Mouse (Mus musculus): Measurements from ENCODE around the gene Stx2. TPM values are rescaled to one million over a fixed set of nuclear protein-coding genes. Genes with fewer than 3 reads are reported as not detected.

Gene Stx2
- polyA plus RNA-seq, 1 experiment: 5.8 TPM

DNA sequence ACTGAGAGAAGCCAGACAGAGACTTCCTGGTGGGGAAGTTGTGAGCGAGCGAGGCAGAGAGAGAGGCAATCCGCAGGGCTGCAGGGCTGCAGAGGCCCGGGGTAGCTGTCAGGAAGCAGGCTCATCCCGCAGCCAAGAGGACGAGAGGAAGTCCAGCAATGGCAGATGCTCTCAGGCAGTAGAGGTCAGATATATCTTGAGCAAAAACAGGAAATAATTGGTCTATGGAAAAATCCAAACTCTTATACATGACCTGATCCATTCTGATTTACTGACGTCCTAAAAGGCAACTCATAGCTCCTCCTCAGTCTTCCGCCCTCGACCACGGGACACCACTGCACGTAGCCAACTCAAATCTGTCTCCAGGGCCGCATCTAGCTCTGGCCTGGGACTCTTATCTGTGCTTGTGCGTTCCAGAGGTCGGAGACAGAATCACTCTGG, 5.8 kb downstream of the Stx2 start:
- WGBS: 47% methylated on average over 14 of the region's 14 CpGs
- H3K27me3 ChIP-seq (ENCODE audit: control insufficient read depth, insufficient read depth, low read length): 0 out of 2 replicates have a peak, but pooled peaks cover 2% of the 10 kb centered on the region

GRCm38 (mm10) chr5:129000706-129001468, 7.5 kb downstream of the Stx2 start:
- no peak for TF ChIP-seq CTCF (IDR thresholded peaks at IDR 0.05; ENCODE audit: extremely low read depth, insufficient read length, insufficient replicate concordance, low read depth, low read length)
- TF ChIP-seq POLR2A (IDR thresholded peaks at IDR 0.05; ENCODE audit: low read depth, low read length): no peak
- 55% methylated on average over 8 of the region's 8 CpGs for WGBS
- Histone ChIP-seq H3K4me3 (ENCODE audit: low read depth, low read length) (no peak overlapping the region), H3K36me3 (ENCODE audit: control insufficient read depth, insufficient read depth, low read length) (no peaks in the 10 kb centered on the region), H3K27me3 (ENCODE audit: control insufficient read depth, insufficient read depth, low read length) (no peaks in the 10 kb centered on the region), H3K4me1 (ENCODE audit: control insufficient read depth, insufficient read depth, insufficient read length, low read length) (no peaks in the 10 kb centered on the region), H3K27ac (ENCODE audit: insufficient read depth, low read depth, low read length) (no peak overlapping the region)

More for the DNA sequence above, 5.8 kb downstream of the Stx2 start:
- no peak overlapping the region for H3K4me3 ChIP-seq (ENCODE audit: low read depth, low read length)
- peak overlapping the region; percentile 56 for H3K27ac ChIP-seq (ENCODE audit: insufficient read depth, low read depth, low read length)
- TF ChIP-seq POLR2A (IDR thresholded peaks at IDR 0.05; ENCODE audit: low read depth, low read length) (no peak), CTCF (IDR thresholded peaks at IDR 0.05; ENCODE audit: extremely low read depth, insufficient read length, insufficient replicate concordance, low read depth, low read length) (no peak)
- no peaks in the 10 kb centered on the region for H3K36me3 ChIP-seq (ENCODE audit: control insufficient read depth, insufficient read depth, low read length)
- peaks cover 2% of the 10 kb centered on the region; the same call in 1 of the 2 replicates for H3K4me1 ChIP-seq (ENCODE audit: control insufficient read depth, insufficient read depth, insufficient read length, low read length)

DNA sequence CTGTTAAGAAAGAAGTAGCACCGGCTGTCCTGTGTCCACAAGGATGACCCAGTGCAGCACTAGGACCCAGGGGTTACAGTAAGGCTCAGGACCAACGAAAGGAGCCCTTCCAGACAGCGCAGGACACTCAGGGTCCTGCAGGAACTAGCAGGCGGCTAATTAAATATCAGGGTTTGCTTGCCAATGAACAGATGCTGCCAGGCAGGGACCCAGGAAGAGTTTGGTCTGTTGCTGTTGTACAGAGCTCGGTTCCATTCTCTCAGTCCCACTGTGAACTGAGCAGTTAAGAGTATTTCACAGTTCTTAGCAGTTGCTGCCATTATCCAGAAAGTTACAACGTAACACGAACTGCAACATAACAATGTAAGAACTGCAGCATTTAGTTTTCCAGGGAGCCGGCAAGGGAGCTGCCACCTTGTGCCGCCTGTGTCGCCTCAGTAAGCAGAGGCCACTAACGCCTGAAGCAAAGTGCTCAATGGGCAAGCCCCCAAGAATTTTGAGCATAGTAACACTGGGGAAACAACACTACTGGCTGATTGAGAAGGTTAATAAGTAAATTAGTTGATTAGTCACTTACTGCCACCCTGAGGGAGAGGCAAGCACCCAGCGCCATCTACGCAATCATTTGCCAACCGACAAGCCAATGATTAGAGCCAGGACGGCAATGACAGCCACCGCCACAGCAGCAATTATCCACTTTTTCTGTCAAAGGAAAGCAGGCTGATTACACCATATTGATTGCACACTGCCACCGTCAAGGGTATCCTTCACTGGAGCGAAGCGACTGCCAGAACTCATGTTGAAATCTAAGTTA, 21.0 kb downstream of the Stx2 start:
- WGBS: 77% methylated on average over 19 of the region's 19 CpGs
- H3K36me3 ChIP-seq (ENCODE audit: control insufficient read depth, insufficient read depth, low read length): no peaks in the 10 kb centered on the region
- no peaks in the 10 kb centered on the region for H3K4me1 ChIP-seq (ENCODE audit: control insufficient read depth, insufficient read depth, insufficient read length, low read length)
- TF ChIP-seq POLR2A (IDR thresholded peaks at IDR 0.05; ENCODE audit: low read depth, low read length) (no peak), CTCF (IDR thresholded peaks at IDR 0.05; ENCODE audit: extremely low read depth, insufficient read length, insufficient replicate concordance, low read depth, low read length) (no peak)
- H3K4me3 ChIP-seq (ENCODE audit: low read depth, low read length): no peak overlapping the region
- no peak overlapping the region for H3K27ac ChIP-seq (ENCODE audit: insufficient read depth, low read depth, low read length)
- no peaks in the 10 kb centered on the region for H3K27me3 ChIP-seq (ENCODE audit: control insufficient read depth, insufficient read depth, low read length)

- WGBS: 91% methylated on average over 13 of the region's 13 CpGs
- no peaks in the 10 kb centered on the region for H3K27me3 ChIP-seq (ENCODE audit: control insufficient read depth, insufficient read depth, low read length)
- H3K4me1 ChIP-seq (ENCODE audit: control insufficient read depth, insufficient read depth, insufficient read length, low read length): no peaks in the 10 kb centered on the region
- H3K27ac ChIP-seq (ENCODE audit: insufficient read depth, low read depth, low read length): no peak overlapping the region
- no peak for TF ChIP-seq POLR2A (IDR thresholded peaks at IDR 0.05; ENCODE audit: low read depth, low read length)
- TF ChIP-seq CTCF (IDR thresholded peaks at IDR 0.05; ENCODE audit: extremely low read depth, insufficient read length, insufficient replicate concordance, low read depth, low read length): no peak
- no peaks in the 10 kb centered on the region for H3K36me3 ChIP-seq (ENCODE audit: control insufficient read depth, insufficient read depth, low read length)
- H3K4me3 ChIP-seq (ENCODE audit: low read depth, low read length): no peak overlapping the region
Measured at GRCm38 (mm10) chr5:128985946-128986345, 22.4 kb downstream of the Stx2 start.

DNA sequence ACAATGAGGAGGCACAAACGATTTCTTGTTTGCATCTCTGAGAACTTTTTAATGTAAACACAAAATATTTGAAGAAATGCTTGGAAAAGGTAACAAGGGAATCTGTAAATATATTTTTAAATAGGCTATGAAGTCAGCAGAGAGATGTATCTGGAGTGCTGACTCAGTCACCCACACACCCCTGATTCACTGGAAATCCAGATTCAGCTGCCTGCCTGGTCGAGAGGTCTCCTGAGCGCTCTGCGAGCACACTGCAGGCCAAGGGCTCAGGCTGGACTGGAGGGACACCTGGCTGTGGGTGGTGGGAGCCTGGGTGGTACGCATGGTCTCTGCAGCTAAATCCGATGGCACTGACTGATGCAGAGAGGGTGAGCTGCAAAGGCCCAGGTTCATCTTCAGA, 23.8 kb downstream of the Stx2 start:
- Histone ChIP-seq H3K27ac (ENCODE audit: insufficient read depth, low read depth, low read length) (no peak overlapping the region), H3K4me3 (ENCODE audit: low read depth, low read length) (no peak overlapping the region), H3K36me3 (ENCODE audit: control insufficient read depth, insufficient read depth, low read length) (no peaks in the 10 kb centered on the region), H3K4me1 (ENCODE audit: control insufficient read depth, insufficient read depth, insufficient read length, low read length) (no peaks in the 10 kb centered on the region), H3K27me3 (ENCODE audit: control insufficient read depth, insufficient read depth, low read length) (no peaks in the 10 kb centered on the region)
- 88% methylated on average over 6 of the region's 6 CpGs for WGBS
- TF ChIP-seq CTCF (IDR thresholded peaks at IDR 0.05; ENCODE audit: extremely low read depth, insufficient read length, insufficient replicate concordance, low read depth, low read length) (no peak), POLR2A (IDR thresholded peaks at IDR 0.05; ENCODE audit: low read depth, low read length) (no peak)

DNA sequence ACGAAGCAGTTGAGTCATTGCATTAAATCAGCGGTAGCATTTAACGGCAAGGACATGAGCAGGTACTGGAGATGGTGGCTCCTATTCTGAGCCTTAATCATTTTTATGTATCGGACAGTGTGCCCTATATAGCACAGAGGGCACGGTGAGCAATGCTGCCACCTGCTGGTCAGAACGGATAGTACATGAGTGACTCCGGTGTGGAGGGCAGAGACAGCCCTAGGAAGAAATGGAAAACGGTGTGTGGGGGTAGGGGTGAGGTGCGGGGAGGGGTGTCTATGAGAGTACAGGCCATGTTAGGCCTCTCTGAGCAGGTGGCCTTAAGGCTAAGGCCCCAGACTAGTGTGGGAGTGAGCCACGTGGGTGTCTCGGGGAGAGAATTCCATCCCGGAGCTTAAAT, 26.8 kb downstream of the Stx2 start:
- Histone ChIP-seq H3K27me3 (ENCODE audit: control insufficient read depth, insufficient read depth, low read length) (no peaks in the 10 kb centered on the region), H3K4me3 (ENCODE audit: low read depth, low read length) (no peak overlapping the region), H3K4me1 (ENCODE audit: control insufficient read depth, insufficient read depth, insufficient read length, low read length) (no peaks in the 10 kb centered on the region), H3K27ac (ENCODE audit: insufficient read depth, low read depth, low read length) (no peak overlapping the region), H3K36me3 (ENCODE audit: control insufficient read depth, insufficient read depth, low read length) (no peaks in the 10 kb centered on the region)
- no peak for TF ChIP-seq POLR2A (IDR thresholded peaks at IDR 0.05; ENCODE audit: low read depth, low read length)
- peak; percentile 86; the same call in 1 of the 2 replicates for TF ChIP-seq CTCF (IDR thresholded peaks at IDR 0.05; ENCODE audit: extremely low read depth, insufficient read length, insufficient replicate concordance, low read depth, low read length)
- WGBS: 29% methylated on average over 12 of the region's 12 CpGs

- WGBS: 64% methylated on average over 7 of the region's 7 CpGs
- no peak overlapping the region for H3K27ac ChIP-seq (ENCODE audit: insufficient read depth, low read depth, low read length)
- H3K27me3 ChIP-seq (ENCODE audit: control insufficient read depth, insufficient read depth, low read length): no peaks in the 10 kb centered on the region
- H3K36me3 ChIP-seq (ENCODE audit: control insufficient read depth, insufficient read depth, low read length): no peaks in the 10 kb centered on the region
- H3K4me1 ChIP-seq (ENCODE audit: control insufficient read depth, insufficient read depth, insufficient read length, low read length): no peaks in the 10 kb centered on the region
- H3K4me3 ChIP-seq (ENCODE audit: low read depth, low read length): no peak overlapping the region
- TF ChIP-seq CTCF (IDR thresholded peaks at IDR 0.05; ENCODE audit: extremely low read depth, insufficient read length, insufficient replicate concordance, low read depth, low read length): no peak
Measured at GRCm38 (mm10) chr5:128980857-128981256, 27.5 kb downstream of the Stx2 start.
